ENCODE assay signal across 8 mouse cellular contexts in the genomic region with DNA sequence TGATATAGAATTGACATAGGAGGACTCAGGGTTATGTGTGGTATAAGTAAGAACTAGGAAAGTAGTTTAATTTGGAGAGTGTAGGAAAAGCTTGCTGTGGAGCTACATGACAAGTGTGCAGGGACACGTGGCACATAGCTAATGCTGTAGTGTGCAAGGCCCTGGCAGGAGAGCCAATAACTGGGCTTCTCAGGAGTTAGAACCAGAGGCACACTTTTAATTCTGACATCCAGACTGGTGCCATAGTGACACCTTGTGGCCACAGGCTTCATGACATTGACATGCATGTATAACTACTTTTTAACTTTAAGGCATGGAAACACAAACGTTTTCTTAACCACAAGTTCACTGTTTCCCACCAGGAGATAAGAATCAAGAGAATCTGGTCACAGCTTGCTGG.
DNase-seq lines count a peak whose midpoint lies in the region; ATAC-seq and TF ChIP-seq lines count a peak whose summit lies in the region.

No protein-coding gene starts in this region.

- no peaks in the 10 kb centered on the region for H3K79me2 ChIP-seq in liver, adult 2 months (ENCODE audit: control insufficient read depth, insufficient read depth, low read length)

- no peak overlapping the region for H3K4me2 ChIP-seq in liver, embryonic 12.5 days
- H3K4me2 ChIP-seq in midbrain, embryonic 16.5 days (ENCODE audit: low read length) = no peak overlapping the region

- intact Hi-C loops in gastrocnemius, adult 2 months (cut with DNase I) = loop anchor here (1.0 to 10.0 kb wide), 5 partner anchors 76 to 662 kb away; no protein-coding TSS in a partner anchor
- intact Hi-C loops in left cerebral cortex, postnatal 36 days (cut with DNase I) = loop anchor here (2.0 to 10.0 kb wide), 3 partner anchors 76 to 662 kb away; no protein-coding TSS in a partner anchor

- peak; percentile 40 for DNase-seq in liver, adult 2 months (ENCODE audit: extremely low read depth, low read depth, low spot score)
- peak; percentile 72 to 85 for DNase-seq in cerebellum, postnatal 36 days
- peak; percentile 77 for DNase-seq in gastrocnemius, adult 2 months
- peak; percentile 80 for DNase-seq in kidney, adult 18-20 months
- DNase-seq in left cerebral cortex, postnatal 36 days (ENCODE audit: low spot score in 2 of 2) = peak; percentile 57 to 64
- peak; percentile 37 to 63 for DNase-seq in spleen, adult 2 months (ENCODE audit: low read depth in 1 of 2, low spot score in 2 of 2)

- no peaks in the 10 kb centered on the region for H3K9me3 ChIP-seq in liver, embryonic 12.5 days (replicated peaks)
- H3K9me3 ChIP-seq in midbrain, embryonic 16.5 days (replicated peaks; ENCODE audit: control insufficient read depth, low read length, poor library complexity, severe bottlenecking) = no peaks in the 10 kb centered on the region

- no peak overlapping the region for H3K9ac ChIP-seq in liver, adult 2 months (ENCODE audit: low read depth, low read length)
- H3K9ac ChIP-seq in liver, embryonic 12.5 days = no peak overlapping the region
- H3K9ac ChIP-seq in midbrain, embryonic 16.5 days (ENCODE audit: low read depth, low read length) = no peak overlapping the region

- WGBS in liver, adult 2 months = 1% methylated on average over 2 of the region's 2 CpGs
- 2% methylated on average over 2 of the region's 2 CpGs for WGBS in liver, embryonic 12.5 days (ENCODE audit: insufficient replicate concordance)
- 6% methylated on average over 2 of the region's 2 CpGs for WGBS in midbrain, embryonic 16.5 days
- 1% methylated on average over 2 of the region's 2 CpGs for WGBS in spleen, adult 2 months

- no peak overlapping the region for H3K4me3 ChIP-seq in liver, adult 2 months (ENCODE audit: insufficient read depth, low read depth, low read length)
- no peak overlapping the region for H3K4me3 ChIP-seq in liver, embryonic 12.5 days
- no peak overlapping the region for H3K4me3 ChIP-seq in gastrocnemius, adult 2 months
- no peak overlapping the region for H3K4me3 ChIP-seq in midbrain, embryonic 16.5 days (ENCODE audit: low read depth, low read length)
- H3K4me3 ChIP-seq in spleen, adult 2 months (ENCODE audit: extremely low read depth, insufficient read depth, insufficient read length) = no peak overlapping the region

- TF ChIP-seq CTCF in liver, adult 2 months (IDR thresholded peaks at IDR 0.05; ENCODE audit: low read depth, low read length) = peak; percentile 36
- peak; percentile 93; the same call in 1 of the 2 replicates for TF ChIP-seq CTCF in gastrocnemius, adult 2 months (IDR thresholded peaks at IDR 0.05)
- TF ChIP-seq CTCF in spleen, adult 2 months (IDR thresholded peaks at IDR 0.05; ENCODE audit: extremely low read depth, insufficient read depth, insufficient read length, insufficient replicate concordance) = peak; percentile 46; the same call in 1 of the 2 replicates

- H3K4me1 ChIP-seq in liver, adult 2 months (ENCODE audit: control insufficient read depth, insufficient read depth, low read length) = peaks cover 3% of the 10 kb centered on the region; the same call in 1 of the 2 replicates
- H3K4me1 ChIP-seq in liver, embryonic 12.5 days = no peaks in the 10 kb centered on the region
- no peaks in the 10 kb centered on the region for H3K4me1 ChIP-seq in midbrain, embryonic 16.5 days (ENCODE audit: control insufficient read depth, insufficient read depth, low read length)
- H3K4me1 ChIP-seq in spleen, adult 2 months (ENCODE audit: control insufficient read depth, insufficient read depth, insufficient read length) = peaks cover 5% of the 10 kb centered on the region; the same call in 1 of the 2 replicates

- H3K36me3 ChIP-seq in liver, adult 2 months (ENCODE audit: control insufficient read depth, insufficient read depth, low read length) = no peaks in the 10 kb centered on the region
- H3K36me3 ChIP-seq in liver, embryonic 12.5 days = no peaks in the 10 kb centered on the region
- H3K36me3 ChIP-seq in midbrain, embryonic 16.5 days (ENCODE audit: control insufficient read depth, insufficient read depth, low read length) = no peaks in the 10 kb centered on the region
- H3K36me3 ChIP-seq in spleen, adult 2 months (ENCODE audit: control insufficient read depth, insufficient read depth, low read length) = no peaks in the 10 kb centered on the region

- TF ChIP-seq POLR2A in liver, adult 2 months (IDR thresholded peaks at IDR 0.05; ENCODE audit: extremely low read depth, insufficient read depth, low read length) = no peak
- TF ChIP-seq POLR2A in spleen, adult 2 months (IDR thresholded peaks at IDR 0.05; ENCODE audit: low read depth, low read length) = no peak

- no peaks in the 10 kb centered on the region for H3K27me3 ChIP-seq in liver, adult 2 months (ENCODE audit: control insufficient read depth, insufficient read depth, low read length)
- peaks cover 6% of the 10 kb centered on the region; the same call in 1 of the 2 replicates for H3K27me3 ChIP-seq in liver, embryonic 12.5 days (replicated peaks)
- H3K27me3 ChIP-seq in midbrain, embryonic 16.5 days (ENCODE audit: control insufficient read depth, insufficient read depth, low read depth, low read length) = no peaks in the 10 kb centered on the region
- H3K27me3 ChIP-seq in spleen, adult 2 months (ENCODE audit: control insufficient read depth, insufficient read depth, low read length) = no peaks in the 10 kb centered on the region

- ATAC-seq in liver, embryonic 12.5 days = no peak
- ATAC-seq in midbrain, embryonic 16.5 days = peak; percentile 76

- no peak overlapping the region for H3K27ac ChIP-seq in liver, adult 2 months (replicated peaks; ENCODE audit: insufficient read depth, low read depth, low read length)
- H3K27ac ChIP-seq in liver, embryonic 12.5 days = no peak overlapping the region
- no peak overlapping the region for H3K27ac ChIP-seq in gastrocnemius, adult 2 months
- H3K27ac ChIP-seq in midbrain, embryonic 16.5 days (ENCODE audit: low read length) = no peak overlapping the region
- H3K27ac ChIP-seq in spleen, adult 2 months (ENCODE audit: insufficient read depth, low read length) = no peak overlapping the region

Comparison
In these comparisons a context has a peak if more than half of its experiments do, and no peak if none do; other contexts are left out.
1. CTCF ChIP-seq: peak in every context shown above with its lines; median percentile 93 in gastrocnemius, adult 2 months; 46 in spleen, adult 2 months; 36 in liver, adult 2 months.